Mouse (Mus musculus): Measurements from ENCODE around the gene Stk10.

Stk10 gene

DNA sequence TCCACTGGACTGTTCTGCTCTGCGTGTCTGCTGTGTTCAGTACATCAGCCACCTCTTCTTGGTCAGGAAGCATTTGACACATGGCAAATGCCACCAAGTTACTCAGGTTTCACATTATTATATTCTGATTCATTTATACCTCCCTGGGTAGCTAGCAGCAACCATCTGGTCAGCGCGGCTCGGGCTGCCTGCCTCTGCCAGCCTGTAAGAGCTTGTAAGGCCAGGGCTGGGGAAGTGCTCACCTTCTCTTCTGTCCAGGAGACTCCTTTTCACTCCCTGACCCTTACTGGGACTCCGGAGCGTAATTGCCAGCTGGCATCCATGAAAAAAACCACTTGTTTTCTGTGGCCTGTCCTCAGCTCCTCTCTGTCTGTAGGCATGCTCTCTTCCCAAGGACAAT lies 16.1 kb downstream of the Stk10 start:
- in situ Hi-C loops (cut with MseI, MboI): no loop called here

- in situ Hi-C loops (cut with MseI, MboI): no loop called here
Measured at GRCm38 (mm10) chr11:32550102-32550501, 17.0 kb downstream of the Stk10 start.

DNA sequence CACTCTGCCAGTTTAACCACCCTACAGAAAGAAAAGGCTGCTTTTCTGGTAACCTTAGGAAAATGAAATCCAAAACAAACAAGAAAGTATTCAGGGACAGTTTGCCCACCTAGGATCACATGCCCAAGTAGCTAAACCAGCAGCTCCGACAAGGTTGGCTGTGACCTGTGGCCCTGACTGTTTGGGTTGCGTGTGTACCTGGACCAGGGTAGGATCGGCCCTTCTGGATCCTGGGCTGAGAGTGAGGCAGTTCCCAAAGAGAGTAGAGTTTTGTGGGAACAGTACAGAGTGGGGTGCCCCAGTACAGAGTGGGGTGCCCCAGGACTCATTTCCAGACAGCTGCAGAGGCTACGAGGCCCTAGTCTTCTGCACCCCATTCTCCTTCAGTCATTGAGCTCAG lies 18.0 kb downstream of the Stk10 start:
- in situ Hi-C loops (cut with MseI, MboI): no loop called here

DNA sequence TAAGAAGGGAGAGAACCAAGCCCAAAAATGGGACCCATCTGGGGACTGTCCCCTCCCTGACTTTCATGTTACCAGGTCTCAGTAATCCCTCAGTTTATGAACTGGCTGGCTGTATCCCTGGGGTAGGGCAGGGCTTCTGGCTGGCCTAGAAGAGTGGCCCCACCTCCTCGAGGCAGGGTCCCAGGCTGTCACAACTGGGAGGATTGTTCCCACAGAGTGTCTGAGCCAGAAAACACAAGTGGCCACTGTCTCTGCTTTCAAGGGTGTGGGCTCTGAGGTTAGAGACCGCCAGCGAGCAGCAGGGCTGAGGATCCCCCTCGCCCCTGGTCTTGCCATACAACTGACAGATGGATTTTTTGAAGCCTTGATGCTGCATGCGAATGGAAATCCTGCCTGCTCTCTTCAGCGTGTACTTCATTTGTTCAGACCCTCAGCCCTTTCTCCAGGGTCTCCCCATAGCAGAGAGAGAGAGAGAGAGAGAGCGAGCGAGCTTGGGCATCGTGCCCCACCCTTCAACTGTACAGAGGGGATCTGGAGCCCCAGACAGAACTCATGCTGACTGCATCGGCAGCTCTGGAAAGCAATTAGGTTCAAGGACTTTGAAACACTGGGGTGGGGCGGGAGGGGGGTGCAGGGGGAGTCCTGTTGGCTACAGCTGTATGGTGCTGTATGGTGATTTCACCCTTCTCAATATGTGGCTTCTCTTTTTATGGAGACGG lies 18.6 kb downstream of the Stk10 start:
- in situ Hi-C loops (cut with MseI, MboI): no loop called here

- in situ Hi-C loops (cut with MseI, MboI): no loop called here
Measured at GRCm38 (mm10) chr11:32552401-32553090, 19.4 kb downstream of the Stk10 start.

DNA sequence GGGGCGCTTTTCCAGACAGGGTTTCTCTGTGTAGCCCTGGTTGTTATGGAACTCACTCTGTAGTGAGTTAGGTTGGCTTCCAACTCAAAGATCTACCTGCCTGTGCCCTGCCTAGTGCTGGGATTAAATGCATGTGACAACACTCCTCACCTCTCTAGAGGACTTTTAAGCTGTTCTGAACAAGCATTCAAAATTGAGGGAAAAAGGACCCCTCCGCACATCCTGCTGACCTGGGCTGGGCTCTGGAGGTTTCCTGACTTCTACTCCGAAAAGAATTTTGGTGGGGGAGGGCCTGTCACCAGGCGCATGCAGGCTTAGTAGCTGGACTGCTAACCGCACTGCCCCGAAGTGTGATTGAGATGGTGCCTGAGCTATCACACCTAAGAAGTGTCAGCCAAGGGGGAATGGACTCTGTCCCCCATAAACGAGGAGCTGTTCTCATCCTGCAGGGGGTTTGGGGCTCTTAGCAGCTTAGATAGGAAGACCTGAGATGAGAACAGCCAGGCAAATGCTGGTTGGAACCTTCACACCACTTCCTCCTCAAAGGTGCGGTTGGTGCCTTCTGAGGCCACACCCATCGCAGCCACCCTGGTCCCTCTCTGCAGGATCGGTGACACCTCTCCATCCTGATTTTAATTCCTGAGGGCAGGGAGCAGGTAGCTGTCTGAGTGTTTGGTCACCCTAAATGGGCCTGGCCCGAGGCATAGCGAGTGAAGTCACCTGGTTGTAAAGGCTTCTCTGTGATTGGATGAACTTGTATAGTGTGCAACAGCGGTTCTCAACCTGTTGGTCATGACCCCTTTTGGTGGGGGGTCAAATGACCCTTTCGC lies 20.4 kb downstream of the Stk10 start:
- in situ Hi-C loops (cut with MseI, MboI): no loop called here

- in situ Hi-C loops (cut with MseI, MboI): no loop called here
Measured at GRCm38 (mm10) chr11:32554141-32555091, 21.3 kb downstream of the Stk10 start.

DNA sequence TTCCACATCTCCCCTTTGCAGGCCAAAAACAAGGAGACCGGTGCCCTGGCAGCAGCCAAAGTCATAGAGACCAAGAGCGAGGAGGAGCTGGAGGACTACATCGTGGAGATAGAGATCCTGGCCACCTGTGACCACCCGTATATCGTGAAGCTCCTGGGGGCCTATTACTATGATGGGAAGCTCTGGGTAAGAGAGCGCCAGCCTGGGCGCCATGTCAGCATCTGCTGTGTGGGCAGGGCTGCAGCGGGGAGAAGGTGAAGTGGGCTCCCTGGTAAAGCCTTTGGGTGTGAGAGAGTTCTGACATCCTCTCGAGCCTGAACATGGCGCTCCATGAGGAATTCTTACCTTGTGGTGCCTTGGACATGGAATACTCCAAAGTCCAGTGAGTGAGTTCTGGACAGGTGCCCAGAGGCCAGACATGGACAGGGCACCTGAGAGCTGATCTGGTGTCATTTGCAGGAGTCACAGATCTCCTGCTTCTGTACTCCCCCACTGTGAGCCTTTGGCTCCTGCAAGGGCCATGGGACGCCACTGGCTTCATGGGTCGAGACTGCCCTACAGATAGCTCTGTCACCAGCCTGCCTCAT lies 22.1 kb downstream of the Stk10 start:
- in situ Hi-C loops (cut with MseI, MboI): no loop called here

- in situ Hi-C loops (cut with MseI, MboI): no loop called here
Measured at GRCm38 (mm10) chr11:32556333-32556990, 23.4 kb downstream of the Stk10 start.

DNA sequence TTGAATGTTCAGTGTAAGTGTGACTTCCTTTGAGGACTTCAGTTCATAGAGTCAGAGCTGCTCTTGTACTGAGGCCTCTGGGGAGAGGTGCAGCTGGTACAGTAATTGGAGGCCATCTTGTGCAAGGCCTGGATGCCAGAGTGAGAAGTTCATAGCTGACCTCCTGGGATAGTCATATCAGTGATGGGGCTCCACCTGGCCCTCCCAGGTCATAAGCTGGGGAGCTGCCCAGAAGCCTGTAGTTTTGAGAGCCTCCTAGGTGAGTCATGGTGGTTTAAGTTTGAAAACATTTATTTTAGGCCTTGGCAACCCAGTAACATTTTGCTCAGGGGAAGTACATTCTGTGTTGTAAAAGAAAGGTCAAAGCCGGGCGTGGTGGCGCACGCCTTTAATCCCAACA lies 24.9 kb downstream of the Stk10 start:
- in situ Hi-C loops (cut with MseI, MboI): no loop called here

DNA sequence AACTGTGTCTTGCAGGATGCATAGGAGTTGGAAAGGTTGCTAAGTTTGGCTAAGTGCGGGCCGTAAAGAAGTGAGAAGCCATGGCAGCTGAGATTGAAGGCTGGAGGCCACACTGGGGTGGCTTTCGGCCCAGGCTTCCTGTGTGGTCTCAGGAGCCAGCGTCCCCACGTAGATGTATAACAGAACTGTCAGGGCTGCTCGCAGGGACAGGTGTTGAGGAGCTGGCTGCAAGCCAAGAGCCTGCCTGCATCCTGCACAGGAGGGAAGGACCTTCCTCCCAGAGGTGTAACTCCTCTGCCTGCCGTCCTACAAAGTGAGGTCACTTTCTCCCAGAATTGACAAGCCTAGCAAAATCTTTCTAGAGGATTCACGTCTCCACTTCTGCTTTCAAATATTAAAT lies 25.6 kb downstream of the Stk10 start:
- in situ Hi-C loops (cut with MseI, MboI): no loop called here

DNA sequence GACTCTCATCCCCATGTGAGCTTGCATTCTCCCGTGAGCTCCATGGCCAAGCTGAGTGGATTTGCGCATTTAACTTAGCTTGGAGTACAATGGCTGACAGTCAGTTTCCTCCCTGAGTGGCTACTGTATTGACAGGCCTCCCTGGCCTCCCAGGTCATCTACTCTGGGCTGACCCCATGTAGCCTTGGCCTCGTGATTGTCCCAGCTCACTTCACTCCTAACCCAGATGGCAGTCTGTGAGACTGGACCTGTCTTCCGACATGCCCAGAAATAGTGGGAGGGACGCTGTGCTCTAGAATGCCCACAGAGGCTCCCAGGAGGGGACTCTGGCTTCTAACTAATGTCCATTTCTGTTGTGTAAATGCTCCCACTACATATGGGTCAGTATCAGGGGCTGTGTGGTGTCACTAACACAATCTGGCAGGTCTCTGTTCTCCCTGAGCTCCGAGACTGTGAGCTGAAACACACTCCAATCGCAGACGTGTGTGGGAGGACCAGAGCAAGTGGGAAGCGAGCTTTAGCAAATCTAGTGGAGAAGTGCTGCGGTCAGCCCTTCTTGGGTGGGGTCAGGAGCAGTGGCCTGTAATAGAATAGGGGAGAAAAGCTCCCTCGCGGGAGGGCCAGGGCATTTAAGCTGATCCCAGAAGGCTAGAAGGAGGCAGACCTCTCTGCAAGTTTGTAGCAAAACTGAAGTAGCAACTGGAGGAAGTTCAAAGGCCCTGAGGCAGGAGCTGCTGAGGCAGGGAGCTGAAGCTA lies 27.1 kb downstream of the Stk10 start:
- in situ Hi-C loops (cut with MseI, MboI): no loop called here

- in situ Hi-C loops (cut with MseI, MboI): no loop called here
Measured at GRCm38 (mm10) chr11:32561465-32562355, 28.6 kb downstream of the Stk10 start.

- in situ Hi-C loops (cut with MseI, MboI): no loop called here
Measured at GRCm38 (mm10) chr11:32562706-32563105, 29.6 kb downstream of the Stk10 start.

- in situ Hi-C loops (cut with MseI, MboI): no loop called here
Measured at GRCm38 (mm10) chr11:32563660-32564059, 30.6 kb downstream of the Stk10 start.

DNA sequence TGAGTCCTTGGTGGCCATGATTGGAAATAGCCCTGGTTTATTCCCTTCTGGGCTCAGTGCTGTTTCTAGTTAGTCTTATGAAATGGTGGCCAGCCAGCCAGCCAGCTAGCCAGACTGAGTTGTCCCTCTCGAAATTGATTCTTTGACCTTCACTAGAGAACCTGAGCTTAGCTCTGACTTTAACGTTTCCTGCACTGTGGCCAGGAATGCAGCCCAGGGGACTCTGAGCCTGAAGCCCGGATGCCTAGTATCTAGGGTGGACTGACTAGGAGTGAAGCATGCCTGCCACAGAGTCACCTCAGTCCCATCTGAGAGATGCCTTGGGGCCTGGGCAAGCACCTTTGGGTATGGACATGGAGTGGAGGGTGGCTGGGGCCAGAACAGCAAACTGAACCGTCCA lies 31.5 kb downstream of the Stk10 start:
- in situ Hi-C loops (cut with MseI, MboI): no loop called here

GRCm38 (mm10) chr11:32565088-32565487 lies 32.0 kb downstream of the Stk10 start:
- in situ Hi-C loops (cut with MseI, MboI): no loop called here

- in situ Hi-C loops (cut with MseI, MboI): no loop called here
Measured at GRCm38 (mm10) chr11:32566184-32566583, 33.1 kb downstream of the Stk10 start.

Data from mouse trophoblast stem cell (cell line).